Mouse (Mus musculus): ENCODE measurements at regions not wholly inside any gene's neighbourhood (a gene's known extent, or its start where the extent isn't known, plus 50 kb on each side); places are given as distances from the start of the nearest gene placed in this dataset.

- H3K4me2 ChIP-seq (ENCODE audit: low read depth, low read length) = no peak overlapping the region
- no peak overlapping the region for H3K4me3 ChIP-seq (ENCODE audit: low read length)
- TF ChIP-seq CTCF (IDR thresholded peaks at IDR 0.05; ENCODE audit: low read depth) = no peak
- no peaks in the 10 kb centered on the region for H3K36me3 ChIP-seq (ENCODE audit: insufficient read depth, low read length)
- DNase-seq (ENCODE audit: low spot score) (no peak), ATAC-seq (no peak)
- WGBS = 46% methylated on average over 4 of the region's 4 CpGs
- peak overlapping the region; percentile 56; the same call in 1 of the 2 replicates for H3K27ac ChIP-seq
- H3K9ac ChIP-seq (replicated peaks; ENCODE audit: low read length) = no peak overlapping the region
- H3K4me1 ChIP-seq (ENCODE audit: insufficient read depth, low read length) = no peaks in the 10 kb centered on the region; the same call in 1 of the 2 replicates
- H3K9me3 ChIP-seq (ENCODE audit: low read length) = no peaks in the 10 kb centered on the region
- H3K27me3 ChIP-seq (ENCODE audit: insufficient read depth, low read length) = no peaks in the 10 kb centered on the region
Measured at GRCm38 (mm10) chrX:103556046-103556445, 74.3 kb upstream of the Zcchc13 start.

GRCm38 (mm10) chrX:103556681-103557490 is 73.5 kb upstream of the Zcchc13 start:
- H3K4me3 ChIP-seq (ENCODE audit: low read length) = no peak overlapping the region
- H3K27ac ChIP-seq = peak overlapping the region; percentile 56; the same call in 1 of the 2 replicates
- no peak for DNase-seq (ENCODE audit: low spot score)
- WGBS = 49% methylated on average over 7 of the region's 7 CpGs
- no peak for TF ChIP-seq CTCF (IDR thresholded peaks at IDR 0.05; ENCODE audit: low read depth)
- H3K36me3 ChIP-seq (ENCODE audit: insufficient read depth, low read length) = no peaks in the 10 kb centered on the region
- ATAC-seq = no peak
- H3K9me3 ChIP-seq (ENCODE audit: low read length) = no peaks in the 10 kb centered on the region
- no peaks in the 10 kb centered on the region; the same call in 1 of the 2 replicates for H3K4me1 ChIP-seq (ENCODE audit: insufficient read depth, low read length)
- H3K27me3 ChIP-seq (ENCODE audit: insufficient read depth, low read length) = no peaks in the 10 kb centered on the region
- no peak overlapping the region for H3K9ac ChIP-seq (replicated peaks; ENCODE audit: low read length)
- no peak overlapping the region for H3K4me2 ChIP-seq (ENCODE audit: low read depth, low read length)

GRCm38 (mm10) chrX:103557496-103557895 is 72.9 kb upstream of the Zcchc13 start:
- TF ChIP-seq CTCF (IDR thresholded peaks at IDR 0.05; ENCODE audit: low read depth) = no peak
- H3K27ac ChIP-seq = no peak overlapping the region; the same call in 1 of the 2 replicates
- ATAC-seq (no peak), DNase-seq (ENCODE audit: low spot score) (peak; percentile 44)
- no peaks in the 10 kb centered on the region for H3K36me3 ChIP-seq (ENCODE audit: insufficient read depth, low read length)
- H3K9me3 ChIP-seq (ENCODE audit: low read length) = no peaks in the 10 kb centered on the region
- no peak overlapping the region for H3K4me3 ChIP-seq (ENCODE audit: low read length)
- H3K27me3 ChIP-seq (ENCODE audit: insufficient read depth, low read length) = no peaks in the 10 kb centered on the region
- no peaks in the 10 kb centered on the region; the same call in 1 of the 2 replicates for H3K4me1 ChIP-seq (ENCODE audit: insufficient read depth, low read length)
- H3K9ac ChIP-seq (replicated peaks; ENCODE audit: low read length) = no peak overlapping the region
- H3K4me2 ChIP-seq (ENCODE audit: low read depth, low read length) = no peak overlapping the region
- 59% methylated on average over 4 of the region's 4 CpGs for WGBS

GRCm38 (mm10) chrX:103563531-103564246 is 66.7 kb upstream of the Zcchc13 start:
- peak overlapping the region; percentile 76 for H3K27ac ChIP-seq
- H3K4me3 ChIP-seq (ENCODE audit: low read length) = no peak overlapping the region
- H3K4me2 ChIP-seq (ENCODE audit: low read depth, low read length) = no peak overlapping the region
- no peaks in the 10 kb centered on the region for H3K4me1 ChIP-seq (ENCODE audit: insufficient read depth, low read length)
- 0 out of 2 replicates have a peak, but pooled peaks have one; percentile 22 for TF ChIP-seq CTCF (IDR thresholded peaks at IDR 0.05; ENCODE audit: low read depth)
- H3K36me3 ChIP-seq (ENCODE audit: insufficient read depth, low read length) = no peaks in the 10 kb centered on the region
- no peak overlapping the region for H3K9ac ChIP-seq (replicated peaks; ENCODE audit: low read length)
- DNase-seq (ENCODE audit: low spot score) (peak; percentile 94), ATAC-seq (peak; percentile 97)
- H3K9me3 ChIP-seq (ENCODE audit: low read length) = no peaks in the 10 kb centered on the region
- WGBS = 12% methylated on average over 8 of the region's 8 CpGs
- no peaks in the 10 kb centered on the region for H3K27me3 ChIP-seq (ENCODE audit: insufficient read depth, low read length)

GRCm38 (mm10) chrX:103573344-103573743 is 57.0 kb upstream of the Zcchc13 start:
- Histone ChIP-seq H3K4me3 (ENCODE audit: low read length) (no peak overlapping the region), H3K27me3 (ENCODE audit: insufficient read depth, low read length) (no peaks in the 10 kb centered on the region), H3K36me3 (ENCODE audit: insufficient read depth, low read length) (no peaks in the 10 kb centered on the region), H3K9ac (replicated peaks; ENCODE audit: low read length) (no peak overlapping the region), H3K27ac (no peak overlapping the region), H3K4me1 (ENCODE audit: insufficient read depth, low read length) (no peaks in the 10 kb centered on the region), H3K4me2 (ENCODE audit: low read depth, low read length) (no peak overlapping the region), H3K9me3 (ENCODE audit: low read length) (no peaks in the 10 kb centered on the region)
- 80% methylated on average over 4 of the region's 4 CpGs for WGBS
- TF ChIP-seq CTCF (IDR thresholded peaks at IDR 0.05; ENCODE audit: low read depth) = no peak
- DNase-seq (ENCODE audit: low spot score) (no peak), ATAC-seq (no peak)

- 94% methylated on average over 5 of the region's 5 CpGs for WGBS
- Histone ChIP-seq H3K27ac (no peak overlapping the region), H3K27me3 (ENCODE audit: insufficient read depth, low read length) (no peaks in the 10 kb centered on the region), H3K4me1 (ENCODE audit: insufficient read depth, low read length) (no peaks in the 10 kb centered on the region), H3K4me2 (ENCODE audit: low read depth, low read length) (no peak overlapping the region), H3K9ac (replicated peaks; ENCODE audit: low read length) (no peak overlapping the region), H3K4me3 (ENCODE audit: low read length) (no peak overlapping the region), H3K9me3 (ENCODE audit: low read length) (no peaks in the 10 kb centered on the region), H3K36me3 (ENCODE audit: insufficient read depth, low read length) (no peaks in the 10 kb centered on the region)
- ATAC-seq = no peak
- DNase-seq (ENCODE audit: low spot score) = no peak
- TF ChIP-seq CTCF (IDR thresholded peaks at IDR 0.05; ENCODE audit: low read depth) = no peak
Measured at GRCm38 (mm10) chrX:103579484-103579883, 50.9 kb upstream of the Zcchc13 start.

MicroRNA genes in the stretch of these regions (microRNA counts, 519-probe panel; counts per million panel counts)
- microRNA mmu-miR-374 (3,456 counts per million, percentile 58 among the panel's probes with 10 or more counts), microRNA mmu-miR-421 (1,930 counts per million, percentile 27 among the panel's probes with 10 or more counts)

Small RNAs in the stretch of these regions (microRNA-seq; reads per million reads assigned to microRNA genes)
- gene Mir374b = 0 reads per million in 2 experiments
- 0 reads per million in 2 experiments for gene Mir374c
- gene Mir421 = 280 to 410 reads per million in 2 experiments
